Mouse (Mus musculus) layer of hippocampus, adult 9-10 months (tissue): ENCODE data around the gene Gm21970.

Experiments used
- DNase-seq: peaks from one replicate; pipeline ENCODE4 v3.0.0; 2022; ENCODE audit warnings: low spot score

The Gm21970 gene

DNA sequence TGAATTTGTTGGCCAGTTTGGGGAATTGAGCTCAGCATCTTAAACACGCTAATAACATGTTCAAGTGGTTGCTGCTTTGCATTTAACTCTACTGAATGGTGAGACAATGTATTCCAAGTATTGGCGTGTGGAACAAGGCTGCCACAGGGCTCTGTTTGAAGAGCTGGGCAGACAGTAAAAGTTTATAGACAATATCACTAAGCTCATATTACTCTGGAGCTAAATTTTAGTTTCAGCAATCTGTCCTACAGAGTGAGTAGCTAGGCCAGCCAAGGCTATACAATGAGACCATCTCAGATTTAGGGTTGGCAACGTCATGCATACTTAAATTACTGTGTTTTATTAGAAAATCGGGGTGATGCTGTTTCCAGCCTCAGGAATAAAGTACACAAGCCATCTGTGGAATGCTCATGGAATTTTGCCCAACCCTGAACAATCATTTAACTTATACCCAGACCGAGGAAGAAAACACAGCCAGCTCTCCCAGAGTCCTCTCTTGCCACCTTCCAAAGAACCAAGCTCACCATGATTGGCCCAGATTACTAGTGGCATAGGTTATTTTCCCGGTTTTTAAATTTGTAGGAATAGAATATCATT, 10.1 kb downstream of the Gm21970 start:
- no peak for DNase-seq

DNA sequence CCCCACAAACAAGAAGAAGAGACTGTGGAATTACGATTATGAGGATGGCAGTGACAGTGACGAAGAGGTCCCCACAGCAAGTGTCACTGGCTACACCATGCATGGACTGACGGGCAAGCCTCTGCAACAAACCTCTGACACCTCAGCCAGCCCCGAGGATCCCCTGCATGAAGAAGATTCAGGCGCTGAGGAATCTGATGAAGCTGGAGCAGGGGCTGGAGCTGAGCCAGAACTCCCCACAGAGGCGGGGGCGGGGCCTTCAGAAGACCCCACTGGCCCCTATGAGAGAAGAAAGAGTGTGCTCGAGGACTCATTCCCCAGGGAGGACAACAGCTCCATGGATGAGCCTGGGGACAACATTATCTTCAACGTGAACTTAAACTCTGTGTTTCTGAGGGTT, 12.3 kb downstream of the Gm21970 start:
- DNase-seq: no peak

DNA sequence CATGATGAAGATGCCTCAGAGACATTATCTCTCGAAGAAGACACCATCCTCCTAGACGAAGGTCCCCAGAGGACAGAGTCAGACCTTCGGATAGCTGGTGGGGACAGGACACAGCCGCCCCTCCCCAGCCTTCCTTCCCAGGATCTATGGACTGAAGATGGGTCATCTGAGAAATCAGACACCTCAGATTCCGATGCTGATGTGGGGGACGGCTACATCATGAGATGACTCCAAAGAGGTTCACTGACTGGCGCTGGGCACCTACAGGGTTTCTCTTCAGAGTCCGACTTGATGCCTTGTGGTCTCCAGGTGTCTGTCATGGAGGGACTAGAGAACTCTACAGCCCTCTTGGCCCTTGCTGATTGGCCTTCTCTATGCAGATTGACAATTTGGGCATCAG, 12.7 kb downstream of the Gm21970 start:
- DNase-seq: no peak

DNA sequence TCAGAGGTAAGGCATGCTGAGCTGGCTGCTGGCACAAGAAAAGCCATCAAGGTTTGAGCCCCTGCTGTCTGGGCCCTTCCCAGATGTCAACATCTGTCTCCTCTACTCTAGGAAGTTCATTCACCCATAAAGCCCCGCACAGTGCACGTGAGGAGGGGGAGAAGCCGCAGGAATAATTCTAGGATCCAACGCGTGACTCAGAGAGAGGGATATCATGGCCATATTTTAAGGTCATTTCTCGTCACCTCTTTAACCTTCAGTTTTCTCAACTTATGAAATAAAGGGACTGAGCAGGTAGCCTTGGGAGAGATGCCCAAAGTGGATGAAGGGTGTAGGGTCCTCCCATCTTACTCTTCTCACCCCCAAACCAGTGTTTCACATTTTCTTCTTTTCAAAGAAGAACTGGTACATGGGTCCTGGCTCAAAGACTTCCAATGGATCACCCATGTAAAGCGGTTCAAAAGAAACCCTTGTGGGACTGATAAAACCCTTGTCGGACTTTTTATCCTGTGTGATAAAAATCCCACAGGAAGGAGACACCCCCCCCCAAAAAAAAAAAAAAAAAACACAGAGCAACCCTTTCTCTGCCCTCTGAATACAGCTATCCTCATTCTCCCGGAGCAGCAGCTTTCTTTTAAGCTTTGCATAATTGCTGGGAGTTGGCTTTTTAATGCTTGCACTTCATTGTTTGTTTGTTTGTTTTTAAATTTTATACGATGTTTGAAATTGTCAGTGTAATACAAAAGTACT, 13.5 kb downstream of the Gm21970 start:
- DNase-seq: no peak

DNA sequence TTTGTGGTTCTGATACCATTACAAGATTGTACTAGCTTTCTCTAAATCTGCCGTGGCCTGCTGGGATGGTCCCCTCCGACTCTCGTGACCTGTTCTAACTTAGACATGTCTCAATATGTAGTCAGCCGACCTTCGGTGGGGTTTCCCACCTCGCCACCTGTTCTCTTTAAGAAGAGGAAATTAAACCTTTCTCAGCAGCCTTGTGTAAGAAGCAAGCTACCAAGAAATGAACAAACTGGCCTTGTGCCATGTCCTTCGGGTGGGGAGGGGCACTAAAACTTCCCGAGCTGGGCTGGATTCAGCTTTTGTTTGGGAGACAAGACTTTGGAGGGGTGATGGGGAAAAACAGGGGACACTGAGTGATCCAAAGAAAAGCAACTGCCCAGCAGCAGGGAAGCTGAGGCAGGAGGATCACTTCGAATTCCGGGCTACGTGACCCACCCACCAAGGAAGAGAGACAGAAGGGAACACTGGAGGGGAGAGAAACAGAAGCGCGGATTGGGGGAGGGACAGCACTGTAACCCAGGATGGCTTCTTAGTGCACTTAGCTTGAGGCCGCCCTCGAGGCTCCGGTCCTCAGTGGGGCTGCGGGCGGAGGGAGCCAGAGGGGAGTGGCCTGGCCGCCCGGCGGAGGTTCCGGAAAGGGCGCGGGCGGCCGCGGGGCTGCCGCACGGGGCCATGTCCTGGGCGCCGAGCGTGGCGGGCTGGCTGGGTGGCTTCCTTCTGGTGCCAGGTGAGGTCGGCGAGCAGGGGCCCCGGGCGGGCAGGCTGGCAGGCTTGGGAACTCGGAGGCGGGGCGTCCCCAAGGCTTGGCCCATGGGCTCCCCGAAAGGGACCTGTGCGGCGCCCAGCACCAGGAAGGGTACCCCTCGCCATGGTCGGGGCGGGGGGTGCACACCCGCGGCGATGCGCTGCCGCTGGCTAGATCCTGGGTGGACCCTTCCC, 14.4 kb downstream of the Gm21970 start, which contains the start of gene Il10rb:
Gene Il10rb (plus strand): TSS at position 525 of the 945 bp plus-strand sequence.
- no peak for DNase-seq

DNA sequence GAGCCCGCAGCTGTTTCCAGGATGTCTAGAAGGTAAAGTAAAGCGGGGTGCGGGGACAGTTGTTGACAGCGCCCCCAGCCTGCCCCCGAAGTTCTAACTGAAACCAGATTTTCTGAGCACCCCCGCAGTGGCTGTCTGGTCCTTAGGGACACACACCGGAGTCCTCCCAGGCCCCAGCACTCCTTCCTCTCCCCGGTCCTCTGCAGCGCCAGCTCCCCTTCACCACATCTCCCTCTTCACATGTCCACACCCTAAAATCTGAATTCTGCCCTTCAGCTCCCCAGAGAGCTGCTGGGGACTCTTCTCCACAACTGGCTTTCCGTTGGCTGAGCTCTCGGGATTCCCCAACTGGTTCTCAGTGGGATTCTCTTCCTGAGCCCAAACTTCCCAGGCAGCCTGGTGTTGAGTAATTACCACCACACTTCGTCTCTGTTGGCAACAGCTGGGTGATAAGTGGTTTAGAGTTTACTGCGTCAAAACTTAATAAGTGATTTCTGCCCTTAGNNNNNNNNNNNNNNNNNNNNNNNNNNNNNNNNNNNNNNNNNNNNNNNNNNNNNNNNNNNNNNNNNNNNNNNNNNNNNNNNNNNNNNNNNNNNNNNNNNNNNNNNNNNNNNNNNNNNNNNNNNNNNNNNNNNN, 15.2 kb downstream of the Gm21970 start:
- DNase-seq: no peak

DNA sequence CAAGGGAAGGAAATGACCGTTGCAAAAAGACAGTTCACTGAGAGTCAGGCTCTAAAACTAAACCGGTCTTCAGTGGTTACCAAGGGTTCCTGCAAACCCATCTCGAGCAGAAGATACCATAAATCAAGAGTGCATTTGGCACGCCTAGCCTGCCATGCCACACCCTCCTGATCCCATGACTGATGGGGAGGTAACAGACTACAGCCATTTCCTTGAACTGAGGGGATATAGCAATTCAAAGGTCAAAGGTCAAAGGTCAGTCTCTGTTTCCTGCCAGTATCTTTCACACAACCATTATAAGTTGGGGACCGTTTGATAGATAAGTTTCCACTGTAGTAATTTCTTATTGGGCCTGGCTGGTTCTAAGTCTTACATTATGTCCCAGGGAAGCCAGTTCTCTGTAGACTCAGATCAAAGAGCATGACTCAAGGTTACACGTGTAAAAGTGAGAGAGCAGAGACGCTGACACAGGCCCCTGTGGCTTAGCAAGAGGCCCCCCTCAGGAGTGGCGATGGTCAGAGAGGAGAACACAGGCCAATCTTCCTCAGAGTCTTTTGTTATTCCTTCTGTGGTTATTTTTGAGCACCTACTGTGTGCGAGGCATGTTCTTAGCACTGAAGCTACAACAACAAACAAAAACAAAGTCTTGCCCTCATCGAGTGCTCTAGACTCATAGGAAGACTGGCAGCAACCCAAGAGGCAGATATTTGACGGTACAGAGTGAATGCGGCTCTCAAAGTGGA, 21.8 kb downstream of the Gm21970 start:
- DNase-seq: no peak

DNA sequence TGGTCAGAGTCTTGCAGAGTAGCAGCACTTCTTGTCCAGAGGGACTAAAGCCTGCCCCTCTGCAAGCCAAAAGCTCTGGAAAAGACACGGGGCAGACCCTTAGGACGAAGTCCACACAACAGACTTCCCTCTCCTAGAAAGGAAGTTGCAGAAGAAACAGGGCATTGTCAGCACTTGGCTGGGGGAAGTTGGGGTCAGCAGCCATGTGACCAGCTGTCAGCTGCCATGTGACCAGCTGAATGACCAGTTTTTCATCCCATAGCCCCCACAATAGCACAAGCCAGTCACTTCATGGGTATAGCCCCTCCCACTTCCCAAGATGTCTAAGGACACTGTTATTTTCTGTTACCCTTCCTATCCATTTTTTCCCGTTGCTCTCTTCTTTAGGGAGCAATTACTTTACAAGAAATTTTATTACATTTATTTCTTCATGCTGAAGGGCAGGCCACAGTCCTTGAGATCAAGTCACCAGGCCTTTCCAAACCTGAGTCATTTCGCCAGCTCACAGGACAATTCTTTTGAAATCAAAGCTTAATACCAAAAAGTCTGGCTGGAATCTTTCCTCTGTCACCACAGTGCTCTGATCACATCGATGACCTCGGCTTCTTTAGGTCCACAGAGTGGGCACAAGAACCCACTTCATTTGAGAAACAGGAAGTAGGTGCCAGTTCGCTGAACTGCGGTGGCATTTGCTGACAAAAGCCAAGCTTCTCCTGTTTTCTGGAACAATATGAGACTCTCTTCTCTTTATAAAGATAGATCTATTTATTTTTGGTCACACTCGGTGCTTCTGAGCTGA, 24.1 kb downstream of the Gm21970 start:
- DNase-seq: no peak

GRCm38 (mm10) chr16:91416357-91416756, 24.8 kb downstream of the Gm21970 start:
- no peak for DNase-seq

DNA sequence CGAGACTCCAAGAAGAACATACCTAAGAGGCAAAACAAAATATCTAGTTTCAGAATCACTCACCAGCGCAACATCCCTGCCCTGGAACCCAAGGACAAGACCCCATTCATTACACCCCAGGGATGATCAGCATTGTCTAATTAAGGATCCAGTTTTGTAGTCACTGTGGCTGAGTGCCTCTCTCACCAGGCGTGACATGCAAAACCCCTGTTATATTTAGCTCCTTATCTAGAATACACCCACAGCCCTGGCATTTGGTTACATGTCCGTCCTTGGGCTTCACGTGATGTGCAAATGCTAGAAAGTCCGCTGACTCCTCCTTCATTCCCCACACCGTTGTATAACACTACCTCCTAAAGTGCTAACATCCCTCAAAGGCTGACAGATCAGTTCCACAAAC, 25.4 kb downstream of the Gm21970 start:
- DNase-seq: no peak

GRCm38 (mm10) chr16:91418531-91418930, 27.0 kb downstream of the Gm21970 start:
- no peak for DNase-seq

DNA sequence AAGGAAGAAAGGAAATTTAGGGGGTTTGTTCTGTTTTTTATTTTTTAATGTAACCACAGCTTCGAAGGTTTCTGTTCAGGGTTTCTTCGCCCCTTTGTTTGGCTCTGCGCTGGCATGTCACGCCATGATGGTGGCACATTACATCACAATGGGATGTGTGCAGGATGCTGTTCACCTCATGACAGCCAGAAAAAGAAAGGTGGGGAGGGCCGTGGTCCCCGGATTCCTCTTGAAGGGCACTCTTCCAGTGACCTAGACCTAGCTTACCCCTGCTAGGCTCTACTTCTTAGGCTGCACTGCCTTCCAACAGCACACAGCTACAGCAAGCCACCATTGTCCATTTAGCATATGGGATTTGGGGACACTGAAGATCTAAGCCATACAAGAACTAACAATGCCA, 34.3 kb downstream of the Gm21970 start:
- no peak for DNase-seq

DNA sequence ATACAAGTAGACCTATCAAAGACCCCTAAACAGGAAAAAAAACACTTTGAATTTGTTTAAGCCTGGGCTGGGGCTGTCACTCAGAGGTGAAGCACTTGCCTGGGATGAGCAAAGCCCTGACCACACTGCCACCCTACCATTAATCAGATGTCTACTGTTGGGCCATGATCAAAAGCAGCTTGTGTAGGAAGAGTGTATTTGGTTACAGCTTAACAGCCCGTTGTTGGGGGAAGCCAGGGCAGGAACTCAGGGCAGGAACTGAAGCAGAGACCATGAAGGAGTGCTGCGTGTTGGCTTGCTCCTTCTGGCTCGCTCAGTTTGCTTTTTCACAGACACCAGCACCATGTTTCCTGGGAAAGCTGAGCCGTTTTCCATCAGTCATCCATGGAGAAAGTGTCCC, 35.1 kb downstream of the Gm21970 start:
- no peak for DNase-seq

- no peak for DNase-seq
Measured at GRCm38 (mm10) chr16:91427461-91427860, 35.9 kb downstream of the Gm21970 start.

DNA sequence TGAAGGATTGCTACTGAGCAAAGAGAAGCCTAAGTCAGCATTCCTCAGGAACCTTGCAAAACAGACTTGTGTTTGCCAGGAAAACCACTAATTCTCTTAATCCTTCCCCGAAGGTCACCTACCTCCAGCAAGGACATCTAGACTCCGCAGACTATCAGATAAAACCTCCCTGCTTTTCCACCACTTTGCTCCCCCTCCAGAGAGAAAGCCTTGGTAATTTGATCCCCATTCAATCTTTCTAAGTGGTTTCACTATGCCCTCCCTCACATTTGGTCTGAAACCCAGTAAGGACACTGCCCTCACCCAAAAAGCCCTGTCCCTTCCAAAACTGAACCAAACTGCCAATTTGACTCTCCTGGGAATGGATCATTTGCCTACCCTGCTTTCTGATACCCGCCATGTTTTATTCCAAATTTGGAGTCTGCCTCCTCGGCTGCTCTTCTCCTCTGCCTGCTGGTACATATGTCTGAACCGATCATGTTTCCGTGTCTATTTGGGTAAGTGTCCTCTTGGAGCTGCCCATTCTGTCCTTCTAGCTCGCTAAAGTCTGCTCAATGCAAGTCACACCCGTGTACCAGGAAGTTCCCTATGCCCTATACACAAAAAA, 36.8 kb downstream of the Gm21970 start:
- DNase-seq: no peak

DNA sequence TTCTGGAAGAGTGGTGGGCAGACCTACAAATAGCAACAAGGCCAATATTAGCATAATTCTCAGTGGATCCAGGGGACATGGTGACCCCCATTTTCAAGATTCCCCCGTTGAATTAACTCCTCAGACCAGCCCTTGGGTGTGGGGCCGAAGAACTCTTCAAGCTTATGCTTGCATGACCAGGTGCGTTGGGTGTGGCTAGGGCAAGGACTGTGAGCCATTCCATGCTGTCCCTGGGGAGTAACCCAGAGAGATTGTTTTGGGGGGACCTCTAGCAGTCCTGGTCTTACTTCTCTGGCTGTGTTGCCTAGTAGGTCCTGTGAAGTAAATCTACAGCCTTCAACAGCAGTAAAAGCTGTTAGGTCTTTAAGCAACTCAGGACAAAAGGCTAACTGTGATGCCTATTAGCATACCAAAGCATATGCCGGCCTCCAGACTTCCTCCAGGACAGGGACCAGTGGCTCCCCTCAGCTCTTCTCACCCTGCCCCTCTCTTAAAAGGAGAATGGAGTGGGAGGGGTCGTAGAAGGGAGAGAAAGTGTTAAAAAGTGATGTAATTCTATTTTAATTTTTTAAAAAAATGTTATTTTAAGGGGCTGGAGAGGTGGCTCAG, 41.3 kb downstream of the Gm21970 start:
- no peak for DNase-seq

DNA sequence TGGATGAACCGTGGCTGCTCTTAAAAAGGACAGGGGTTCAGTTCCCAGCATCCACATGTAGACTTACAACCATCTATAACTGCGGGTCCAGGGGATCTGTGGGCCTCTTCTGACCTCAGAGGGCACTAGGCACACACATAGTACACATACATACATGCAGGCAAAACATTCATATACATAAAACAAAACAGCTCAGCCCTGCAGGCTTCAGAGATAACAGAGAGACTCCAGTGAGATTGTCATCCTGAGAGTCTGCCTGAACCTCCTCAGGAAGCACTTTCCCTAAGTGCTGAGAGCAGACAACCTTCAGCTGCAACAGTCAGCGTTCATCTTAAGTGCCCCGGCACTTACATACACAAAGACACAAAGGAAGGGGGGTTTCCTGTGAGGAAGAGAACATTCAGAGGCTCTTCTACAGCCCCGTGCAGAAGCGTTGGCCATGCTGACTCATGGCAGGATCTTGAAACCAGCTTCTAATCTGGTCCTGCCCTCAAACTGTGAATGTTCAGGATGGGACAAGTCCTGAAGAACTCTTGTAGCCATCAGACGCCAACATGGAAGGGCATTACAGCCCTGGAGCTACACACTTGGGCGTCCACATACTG, 41.9 kb downstream of the Gm21970 start:
- no peak for DNase-seq

DNA sequence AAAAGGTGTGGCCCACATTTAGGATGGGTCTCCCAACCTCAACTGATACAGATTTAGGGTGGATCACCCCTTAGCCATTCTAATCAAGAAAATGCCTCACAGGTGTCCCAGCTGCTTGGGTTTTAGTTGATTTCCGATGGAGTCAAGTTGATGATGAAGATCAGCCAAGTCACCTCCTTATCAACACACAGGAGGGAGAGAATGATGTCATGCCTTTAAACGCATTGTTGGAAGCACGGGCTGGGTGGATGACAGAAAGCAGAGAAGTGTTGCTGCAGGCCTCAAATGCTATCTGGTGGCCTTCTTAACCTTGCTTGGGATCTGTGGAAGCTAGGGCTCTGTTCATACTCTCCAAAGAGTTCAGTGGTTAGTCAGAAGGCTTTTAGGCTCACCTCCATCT, 42.6 kb downstream of the Gm21970 start:
- no peak for DNase-seq

- no peak for DNase-seq
Measured at GRCm38 (mm10) chr16:91438081-91438480, 46.6 kb downstream of the Gm21970 start.
